Mouse (Mus musculus) liver, embryonic 14.5 days (tissue): Measurements from ENCODE around the gene Ets1. TPM values are rescaled to one million over a fixed set of nuclear protein-coding genes. Genes with fewer than 3 reads are reported as not detected.

ENCODE experiments used
- ATAC-seq: fragments of 200-750 bp; cut with Nextera tagmentation; 2 replicates; pipeline ENCODE4 v1.8.0; 2017; ENCODE audit warnings: moderate number of reproducible peaks, mild to moderate bottlenecking, moderate library complexity; ENCODE audit not compliant: insufficient read depth
- DNase-seq, 3 experiments: peaks; one replicate each; pipeline ENCODE4 v3.0.0-alpha.2; 2012 to 2013; ENCODE audit warnings: low read depth in 3 of 3, low spot score in 3 of 3
- H3K27ac ChIP-seq: fragments of 300-500 bp; sonication (generic); 2 replicates; pipeline ENCODE4 v1.5.1; 2014; ENCODE audit warnings: moderate library complexity, mild to moderate bottlenecking, control low read depth, inconsistent platforms
- H3K27me3 ChIP-seq: fragments of 300-500 bp; sonication (generic); 2 replicates; pipeline ENCODE4 v1.6.1; 2014; ENCODE audit warnings: mild to moderate bottlenecking, low read length, moderate library complexity; ENCODE audit not compliant: control insufficient read depth, insufficient read depth
- H3K36me3 ChIP-seq: fragments of 300-500 bp; sonication (generic); replicated peaks from 2 replicates; pipeline ENCODE4 v1.6.1; 2014; ENCODE audit warnings: low read depth; ENCODE audit not compliant: control insufficient read depth, insufficient read depth
- H3K4me1 ChIP-seq, 2 experiments: fragments of 200-500 bp in 1 of 2; fragments of 300-500 bp in 1 of 2; sonication (generic) in 1 of 2; replicated peaks; 2 replicates each; pipeline ENCODE4 v1.6.1; 2012 to 2014; ENCODE audit warnings: antibody characterized with exemption in 1 of 2, inconsistent platforms in 1 of 2, low read length in 1 of 2; ENCODE audit not compliant: control insufficient read depth in 2 of 2, insufficient read depth in 2 of 2
- H3K4me2 ChIP-seq: fragments of 300-500 bp; sonication (generic); 2 replicates; pipeline ENCODE4 v1.6.1; 2014; ENCODE audit warnings: low read depth, mild to moderate bottlenecking, control low read depth, moderate library complexity
- H3K4me3 ChIP-seq, 2 experiments: fragments of 200-500 bp in 1 of 2; fragments of 300-500 bp in 1 of 2; sonication (generic) in 1 of 2; 2 replicates each; pipeline ENCODE4 v1.5.1; 2012 to 2014; ENCODE audit warnings: low read depth in 2 of 2, low read length in 2 of 2, mild to moderate bottlenecking in 2 of 2, control low read depth in 1 of 2, inconsistent platforms in 1 of 2, moderate library complexity in 1 of 2; ENCODE audit not compliant: insufficient read depth in 1 of 2
- H3K9ac ChIP-seq: fragments of 300-500 bp; sonication (generic); replicated peaks from 2 replicates; pipeline ENCODE4 v1.6.1; 2014; ENCODE audit warnings: mild to moderate bottlenecking, control low read depth, moderate library complexity
- H3K9me3 ChIP-seq: fragments of 300-500 bp; sonication (generic); 2 replicates; pipeline ENCODE4 v1.6.1; 2016; ENCODE audit warnings: low read length, mixed read lengths; ENCODE audit not compliant: control insufficient read depth
- CTCF ChIP-seq: IDR thresholded peaks from 2 replicates; pipeline ENCODE4 v1.5.1; 2016; ENCODE audit warnings: antibody characterized with exemption, low read depth, control low read depth
- EP300 ChIP-seq: IDR thresholded peaks from 2 replicates; pipeline ENCODE4 v1.6.1; 2016; ENCODE audit warnings: antibody characterized with exemption, low read depth
- WGBS: fragments of 180-500 bp; shearing (Covaris S2); extraction: QIAGEN DNeasy Blood & Tissue Kit; methylation state at CpG from one replicate; pipeline ENCODE4 v1.1.7; 2014; ENCODE audit not compliant: insufficient replicate concordance; 5-methylcytosine and 5-hydroxymethylcytosine counted together
- polyA plus RNA-seq, 2 experiments: library from polyadenylated mRNA; depleted of rRNA in 1 of 2; stranded (reverse) in 1 of 2; unstranded in 1 of 2; fragments of >200 nt; fragmentation: Nextera tagmentation in 1 of 2; extraction: Ambion mirVana in 1 of 2; gene quantifications; 2 replicates each; pipeline versions ENCODE4 v1.2.1 to v1.2.3; 2012 to 2014

Gene Ets1
- polyA plus RNA-seq, 2 experiments, result 4.4 to 8.0 TPM

- DNase-seq, result no peak
- no peak overlapping the region for H3K4me2 ChIP-seq
- no peak for TF ChIP-seq CTCF
- no peak for TF ChIP-seq EP300
- H3K27ac ChIP-seq, result no peak overlapping the region
- no peak overlapping the region for H3K4me3 ChIP-seq
- no peaks in the 10 kb centered on the region for H3K36me3 ChIP-seq
- 26% methylated on average over 3 of the region's 3 CpGs for WGBS
- no peaks in the 10 kb centered on the region for H3K9me3 ChIP-seq
- no peak overlapping the region for H3K9ac ChIP-seq
- peaks cover 0 to 3% of the 10 kb centered on the region in 2 experiments; a peak in 3 of 4 replicates for H3K4me1 ChIP-seq
- H3K27me3 ChIP-seq, result no peaks in the 10 kb centered on the region
- ATAC-seq, result no peak
These were observed 83.9 kb downstream of the Ets1 start for GRCm38 (mm10) chr9:32719941-32720263.

DNA sequence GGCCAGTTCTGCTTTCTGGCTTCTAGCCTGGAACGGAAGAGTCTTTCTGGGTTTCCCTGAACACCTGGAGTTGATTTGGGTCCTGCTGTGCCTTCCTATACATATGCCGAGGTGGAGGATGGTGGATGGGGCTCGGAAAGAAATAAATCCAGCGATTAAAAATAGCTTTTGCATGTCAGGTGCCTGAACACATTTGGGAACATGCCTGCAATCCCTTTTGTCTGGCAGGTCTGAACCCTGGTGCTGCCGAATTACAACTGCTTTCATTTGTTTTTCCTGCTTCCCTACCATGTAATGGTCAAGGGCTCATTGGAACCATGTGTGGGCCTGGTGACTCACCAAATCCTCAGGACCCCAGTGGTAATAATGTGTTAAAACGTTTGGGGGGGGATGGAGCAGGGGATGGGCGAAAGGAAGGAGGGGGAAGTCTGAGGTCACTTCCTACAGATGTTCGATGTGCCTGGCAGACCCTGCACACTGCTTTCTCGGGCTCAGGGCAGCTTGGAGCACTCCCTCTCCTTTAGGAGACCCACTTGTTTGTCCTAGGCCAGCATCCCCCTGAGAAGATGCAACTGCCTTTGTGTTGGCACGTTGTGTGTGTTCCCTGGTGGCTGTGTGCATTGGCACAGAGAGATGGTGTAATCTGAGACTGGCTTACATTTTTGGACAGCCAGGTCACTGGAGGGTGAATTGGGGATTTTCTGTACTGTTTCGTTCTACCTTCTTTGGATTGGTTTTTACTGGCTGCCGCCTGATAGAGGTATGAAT, 84.4 kb downstream of the Ets1 start:
- DNase-seq, result no peak
- H3K9me3 ChIP-seq, result no peaks in the 10 kb centered on the region
- no peak for ATAC-seq
- no peak overlapping the region for H3K4me3 ChIP-seq
- peaks cover 0 to 3% of the 10 kb centered on the region in 2 experiments; a peak in 3 of 4 replicates for H3K4me1 ChIP-seq
- no peak overlapping the region for H3K9ac ChIP-seq
- H3K4me2 ChIP-seq, result no peak overlapping the region
- no peaks in the 10 kb centered on the region for H3K27me3 ChIP-seq
- TF ChIP-seq EP300 (no peak), CTCF (no peak)
- no peaks in the 10 kb centered on the region for H3K36me3 ChIP-seq
- WGBS, result 27% methylated on average over 12 of the region's 12 CpGs
- no peak overlapping the region for H3K27ac ChIP-seq

- ATAC-seq, result no peak
- Histone ChIP-seq H3K36me3 (no peaks in the 10 kb centered on the region), H3K4me1 (peaks cover 0 to 3% of the 10 kb centered on the region in 2 experiments; a peak in 2 of 4 replicates), H3K9me3 (no peaks in the 10 kb centered on the region), H3K4me2 (no peak overlapping the region), H3K27me3 (no peaks in the 10 kb centered on the region), H3K27ac (no peak overlapping the region), H3K4me3 (no peak overlapping the region), H3K9ac (no peak overlapping the region)
- DNase-seq, result no peak
- 64% methylated on average over 2 of the region's 2 CpGs for WGBS
- TF ChIP-seq CTCF (no peak), EP300 (no peak)
These were observed 85.1 kb downstream of the Ets1 start for GRCm38 (mm10) chr9:32721081-32721480.

GRCm38 (mm10) chr9:32722205-32722604, 86.2 kb downstream of the Ets1 start:
- Histone ChIP-seq H3K36me3 (no peaks in the 10 kb centered on the region), H3K4me3 (no peak overlapping the region), H3K27ac (no peak overlapping the region), H3K27me3 (no peaks in the 10 kb centered on the region), H3K4me2 (no peak overlapping the region), H3K9ac (no peak overlapping the region), H3K4me1 (peaks cover 0 to 2% of the 10 kb centered on the region in 2 experiments; a peak in 2 of 4 replicates), H3K9me3 (no peaks in the 10 kb centered on the region)
- 71% methylated on average over 1 of the region's 1 CpGs for WGBS
- TF ChIP-seq EP300 (no peak), CTCF (no peak)
- ATAC-seq (no peak), DNase-seq (no peak)

DNA sequence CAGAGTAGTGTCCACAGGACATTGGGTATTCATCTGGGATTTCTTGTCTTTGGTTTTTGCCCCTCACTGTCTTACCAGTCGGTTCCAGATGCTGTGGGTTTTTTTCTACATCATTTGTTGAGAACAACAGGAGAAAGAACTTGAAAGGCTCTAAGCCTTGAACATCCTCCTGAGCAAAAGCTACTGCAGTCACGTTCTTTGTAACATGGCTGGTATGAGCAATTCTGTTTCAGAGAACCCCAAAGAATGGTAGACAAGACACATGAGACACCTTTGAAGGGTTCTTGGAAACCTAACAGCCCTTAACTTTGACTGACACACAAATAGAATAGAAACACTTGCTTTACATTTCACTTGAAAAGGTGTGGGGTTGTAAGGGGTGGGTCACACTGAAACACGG, 86.9 kb downstream of the Ets1 start:
- Histone ChIP-seq H3K9ac (no peak overlapping the region), H3K4me2 (no peak overlapping the region), H3K27ac (no peak overlapping the region), H3K36me3 (no peaks in the 10 kb centered on the region), H3K4me1 (peaks cover 0 to 2% of the 10 kb centered on the region in 2 experiments; a peak in 2 of 4 replicates), H3K27me3 (no peaks in the 10 kb centered on the region), H3K4me3 (no peak overlapping the region), H3K9me3 (no peaks in the 10 kb centered on the region)
- ATAC-seq (no peak), DNase-seq (no peak)
- 55% methylated on average over 3 of the region's 3 CpGs for WGBS
- TF ChIP-seq EP300 (no peak), CTCF (no peak)
